Mouse (Mus musculus) right cerebral cortex, adult 18-20 months (tissue): ENCODE measurements around the gene Ephb2.

Source experiments
- DNase-seq: peaks from one replicate; pipeline ENCODE4 v3.0.0; 2022; ENCODE audit warnings: mixed read lengths

Ephb2 gene

GRCm38 (mm10) chr4:136835621-136836386 is at the start of gene Ephb2:
Ephb2 (minus strand) TSS chr4:136835988.
- DNase-seq, result peak; percentile 67

- DNase-seq, result peak; percentile 31
These were observed 42.8 kb upstream of the Ephb2 start for GRCm38 (mm10) chr4:136878601-136879000.

GRCm38 (mm10) chr4:136878171-136878570 is 42.4 kb upstream of the Ephb2 start:
- DNase-seq, result no peak

- DNase-seq, result peak; percentile 37
These were observed 41.2 kb upstream of the Ephb2 start for GRCm38 (mm10) chr4:136876971-136877370.

GRCm38 (mm10) chr4:136875012-136875411 is 39.2 kb upstream of the Ephb2 start:
- DNase-seq, result peak; percentile 27

- DNase-seq, result no peak
These were observed 32.6 kb upstream of the Ephb2 start for GRCm38 (mm10) chr4:136868371-136868770.

GRCm38 (mm10) chr4:136867690-136868345 is 32.0 kb upstream of the Ephb2 start:
- DNase-seq, result no peak

GRCm38 (mm10) chr4:136865531-136865930 is 29.7 kb upstream of the Ephb2 start:
- no peak for DNase-seq

- no peak for DNase-seq
These were observed 29.1 kb upstream of the Ephb2 start for GRCm38 (mm10) chr4:136864751-136865470.

GRCm38 (mm10) chr4:136863517-136863916 is 27.7 kb upstream of the Ephb2 start:
- DNase-seq, result no peak

- no peak for DNase-seq
These were observed 26.6 kb upstream of the Ephb2 start for GRCm38 (mm10) chr4:136862411-136862810.

- no peak for DNase-seq
These were observed 26.0 kb upstream of the Ephb2 start for GRCm38 (mm10) chr4:136861806-136862205.

- DNase-seq, result no peak
These were observed 24.2 kb upstream of the Ephb2 start for GRCm38 (mm10) chr4:136860022-136860421.

GRCm38 (mm10) chr4:136855081-136855480 is 19.3 kb upstream of the Ephb2 start:
- no peak for DNase-seq

- no peak for DNase-seq
These were observed 17.2 kb upstream of the Ephb2 start for GRCm38 (mm10) chr4:136852989-136853388.

GRCm38 (mm10) chr4:136852119-136852518 is 16.3 kb upstream of the Ephb2 start:
- no peak for DNase-seq

- peak; percentile 62 for DNase-seq
These were observed 12.8 kb upstream of the Ephb2 start for GRCm38 (mm10) chr4:136848565-136848964.

GRCm38 (mm10) chr4:136847166-136847565 is 11.4 kb upstream of the Ephb2 start:
- DNase-seq, result no peak

- DNase-seq, result no peak
These were observed 7.0 kb upstream of the Ephb2 start for GRCm38 (mm10) chr4:136842802-136843201.

GRCm38 (mm10) chr4:136842033-136842432 is 6.2 kb upstream of the Ephb2 start:
- no peak for DNase-seq

- peak; percentile 79 for DNase-seq
These were observed 5.3 kb upstream of the Ephb2 start for GRCm38 (mm10) chr4:136841056-136841455.

- DNase-seq, result peak; percentile 11
These were observed 2.7 kb upstream of the Ephb2 start for GRCm38 (mm10) chr4:136838462-136838861.

GRCm38 (mm10) chr4:136838026-136838425 is 2.2 kb upstream of the Ephb2 start:
- DNase-seq, result no peak
